Mouse (Mus musculus): ENCODE data around the gene Trappc4. TPM values are rescaled to one million over a fixed set of nuclear protein-coding genes. Genes with fewer than 3 reads are reported as not detected.
A peak's percentile ranks its signal among the peaks of the same experiment; 100 is the strongest.
"Not testable (repeated sequence)": the region's sequence is repeated elsewhere in the genome, so short reads cannot be mapped to it uniquely, and the experiment has no call there.

Trappc4 gene
- total RNA-seq, 2 experiments from 2014 or later = 84.2 to 109 TPM

DNA sequence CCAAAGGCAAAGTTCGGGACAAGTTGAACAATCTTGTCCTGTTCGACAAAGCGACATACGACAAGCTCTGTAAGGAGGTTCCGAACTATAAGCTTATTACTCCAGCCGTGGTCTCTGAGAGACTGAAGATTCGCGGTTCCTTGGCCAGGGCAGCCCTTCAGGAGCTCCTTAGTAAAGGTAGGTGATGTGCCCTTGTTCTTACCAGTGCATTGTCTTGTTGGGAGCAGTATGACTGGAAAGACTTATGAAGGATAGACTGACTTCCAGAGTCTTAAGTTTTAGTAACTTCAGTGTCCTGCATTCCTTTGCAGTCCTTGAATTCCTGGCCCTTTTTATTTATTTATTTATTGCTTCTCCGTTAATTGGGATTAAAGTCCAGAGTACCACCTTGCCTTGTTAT is 1.3 kb upstream of the Trappc4 start:
- not testable (repeated sequence) for DNase-seq (ENCODE audit: low spot score in 2 of 2)

DNA sequence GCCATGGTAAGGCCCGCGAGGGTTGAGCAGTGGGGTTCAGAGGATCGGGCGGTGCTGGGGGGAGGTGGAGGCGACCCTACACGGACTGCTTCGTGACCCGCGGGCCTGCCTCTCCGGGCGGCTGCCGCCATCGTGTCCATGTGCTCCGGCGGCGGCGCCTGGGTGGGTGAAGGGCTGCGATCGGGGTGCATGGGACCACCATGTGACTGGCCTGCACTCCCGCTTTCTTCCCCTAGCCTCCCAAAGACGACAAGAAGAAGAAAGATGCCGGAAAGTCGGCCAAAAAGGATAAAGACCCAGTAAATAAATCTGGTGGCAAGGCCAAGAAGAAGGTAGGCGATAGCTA is 325 bp upstream of the Trappc4 start:
- no peak for DNase-seq (ENCODE audit: low spot score in 2 of 2)

DNA sequence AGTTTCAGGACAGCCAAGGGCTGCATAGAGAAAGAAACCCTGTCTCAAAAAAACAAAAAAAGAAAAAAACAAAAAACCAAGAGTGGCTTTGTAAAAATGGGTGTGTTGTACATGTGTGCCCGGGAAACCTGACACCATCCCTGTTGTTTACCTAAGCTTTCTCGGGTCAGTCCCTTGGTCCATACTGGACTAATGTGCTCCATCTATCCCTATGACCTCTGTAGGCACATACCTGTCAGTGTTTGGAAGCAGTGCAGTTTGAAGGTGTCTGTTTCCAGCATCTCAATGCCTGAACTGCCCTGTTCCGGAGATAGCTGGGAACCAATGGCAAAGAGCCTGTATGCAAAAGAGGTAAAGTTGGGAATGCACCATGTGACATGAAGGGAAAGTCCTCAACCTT is 2.4 kb downstream of the Trappc4 start:
- no peak for DNase-seq (ENCODE audit: low spot score in 2 of 2)

- DNase-seq (ENCODE audit: low spot score in 2 of 2) = no peak
Observed at GRCm38 (mm10) chr9:44401081-44401480, 6.3 kb downstream of the Trappc4 start.

DNA sequence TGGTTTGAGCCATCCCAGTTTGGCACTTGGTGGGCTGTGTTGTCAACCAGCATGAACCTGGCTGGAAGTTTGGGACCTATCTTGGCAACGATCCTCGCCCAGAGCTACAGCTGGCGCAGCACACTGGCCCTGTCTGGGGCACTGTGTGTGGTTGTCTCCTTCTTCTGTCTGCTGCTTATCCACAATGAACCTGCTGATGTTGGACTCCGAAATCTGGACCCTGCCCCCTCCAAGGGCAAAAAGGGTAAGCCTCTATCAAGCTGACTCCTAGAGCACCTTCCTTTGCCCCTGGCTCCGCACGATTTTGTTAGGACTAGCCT is 7.6 kb downstream of the Trappc4 start:
- no peak for DNase-seq (ENCODE audit: low spot score in 2 of 2)

GRCm38 (mm10) chr9:44399114-44399794 is 8.1 kb downstream of the Trappc4 start:
- DNase-seq (ENCODE audit: low spot score in 2 of 2) = no peak

GRCm38 (mm10) chr9:44398551-44398950 is 8.8 kb downstream of the Trappc4 start:
- DNase-seq (ENCODE audit: low spot score in 2 of 2) = no peak

DNA sequence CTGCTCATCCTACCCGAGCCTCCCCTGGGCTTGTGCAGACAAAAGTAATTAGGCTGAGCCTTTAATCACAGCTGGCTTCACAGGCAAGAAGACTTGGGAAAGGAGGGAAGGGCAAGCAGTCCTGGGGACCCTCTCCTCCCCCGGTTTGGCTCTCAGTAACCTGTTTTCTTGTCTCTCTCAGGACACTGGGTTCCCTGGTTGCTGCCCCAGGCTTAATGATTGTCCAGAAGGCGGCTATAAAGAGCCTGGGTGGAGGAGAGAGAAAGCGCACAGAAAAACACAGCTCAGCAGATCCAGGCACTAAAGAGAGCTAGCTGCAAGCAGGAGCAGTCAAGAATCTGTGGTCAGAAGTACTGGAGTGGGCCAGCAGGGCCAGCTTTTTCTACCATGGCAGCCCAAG is 9.3 kb downstream of the Trappc4 start:
- DNase-seq (ENCODE audit: low spot score in 2 of 2) = no peak

- DNase-seq (ENCODE audit: low spot score in 2 of 2) = peak; percentile 84 to 87
Observed at GRCm38 (mm10) chr9:44396684-44397411, 10.6 kb downstream of the Trappc4 start, which contains the start of gene Slc37a4. Slc37a4 (plus strand) TSS chr9:44396852.

DNA sequence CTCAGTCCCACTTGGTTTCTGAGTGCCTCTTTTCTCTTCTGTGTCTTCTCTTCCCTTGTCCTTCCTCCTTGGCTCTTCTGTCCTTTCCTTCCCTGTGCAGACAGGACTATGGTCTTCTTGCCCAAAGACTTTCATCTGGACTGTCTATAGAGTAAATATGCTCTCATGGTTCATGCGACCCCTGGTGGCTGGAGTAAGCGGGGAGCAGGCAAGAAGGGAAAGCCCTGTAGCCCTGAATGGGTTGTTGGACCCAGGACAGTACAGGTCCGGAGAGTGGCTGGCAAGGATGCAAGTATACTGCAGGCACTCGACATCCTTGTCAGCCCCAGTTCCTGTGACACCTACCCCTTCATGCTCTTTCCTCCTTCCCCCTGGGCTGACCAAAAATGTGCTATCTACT is 15.9 kb downstream of the Trappc4 start:
- DNase-seq (ENCODE audit: low spot score in 2 of 2) = peak; percentile 74 to 79

DNA sequence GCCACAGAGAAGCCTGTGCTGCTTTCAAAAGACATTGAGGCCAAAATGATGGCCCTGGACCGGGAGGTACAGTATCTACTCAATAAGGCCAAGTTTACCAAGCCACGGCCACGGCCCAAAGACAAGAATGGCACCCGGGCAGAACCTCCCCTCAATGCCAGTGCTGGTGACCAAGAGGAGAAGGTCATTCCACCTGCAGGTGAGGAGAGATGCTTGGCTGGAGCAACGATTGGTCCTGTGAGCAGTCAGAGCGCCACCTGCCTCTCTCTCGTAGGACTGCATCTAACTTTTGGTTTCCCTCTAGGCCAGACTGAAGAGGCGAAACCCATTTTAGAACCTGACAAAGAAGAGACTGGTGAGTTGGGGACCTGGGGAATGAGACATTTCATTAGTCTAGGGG is 18.1 kb downstream of the Trappc4 start:
- DNase-seq (ENCODE audit: low spot score in 2 of 2) = peak; percentile 47 to 57

DNA sequence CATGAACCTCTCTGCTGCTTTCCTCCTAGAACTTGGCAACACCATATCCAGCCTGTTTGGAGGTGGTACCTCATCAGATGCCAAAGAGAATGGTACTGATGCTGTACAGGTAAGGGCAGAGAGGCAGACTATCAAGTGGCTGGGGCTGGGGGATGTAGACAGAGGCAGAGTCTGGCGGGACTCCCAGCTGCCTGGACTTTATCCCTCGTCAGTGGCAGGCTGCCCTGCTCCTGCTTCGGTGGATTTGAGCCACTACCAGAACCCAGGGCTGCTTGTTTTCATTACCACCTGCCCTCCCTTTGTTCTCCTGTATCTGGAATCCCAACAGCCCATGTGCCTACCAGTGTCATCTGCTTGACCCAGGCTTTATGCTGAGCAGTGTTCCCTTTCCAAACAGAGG is 20.2 kb downstream of the Trappc4 start:
- DNase-seq (ENCODE audit: low spot score in 2 of 2) = no peak

DNA sequence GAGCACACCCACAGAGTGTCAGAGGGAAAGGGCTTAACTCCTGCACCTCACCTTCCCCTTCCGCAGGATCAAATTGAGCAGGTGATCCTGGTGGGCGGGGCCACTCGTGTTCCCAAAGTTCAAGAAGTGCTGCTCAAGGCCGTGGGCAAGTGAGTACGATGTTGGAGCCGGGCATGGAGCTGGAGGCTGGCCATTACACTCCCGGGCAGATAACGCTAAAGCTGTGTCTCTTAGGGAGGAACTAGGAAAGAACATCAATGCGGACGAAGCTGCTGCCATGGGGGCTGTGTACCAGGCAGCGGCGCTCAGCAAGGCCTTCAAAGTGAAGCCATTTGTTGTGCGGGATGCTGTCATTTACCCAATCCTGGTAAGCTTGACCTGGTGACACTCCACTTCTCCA is 22.8 kb downstream of the Trappc4 start:
- DNase-seq (ENCODE audit: low spot score in 2 of 2) = no peak

GRCm38 (mm10) chr9:44379862-44380261 is 27.5 kb downstream of the Trappc4 start:
- DNase-seq (ENCODE audit: low spot score in 2 of 2) = no peak

GRCm38 (mm10) chr9:44379054-44379834 is 28.2 kb downstream of the Trappc4 start, which contains the start of gene Hyou1:
Hyou1 (plus strand) TSS chr9:44379490.
- peak; percentile 99 for DNase-seq (ENCODE audit: low spot score in 2 of 2)

GRCm38 (mm10) chr9:44378153-44378730 is 29.2 kb downstream of the Trappc4 start:
- no peak for DNase-seq (ENCODE audit: low spot score in 2 of 2)

- DNase-seq (ENCODE audit: low spot score in 2 of 2) = not testable (repeated sequence)
Observed at GRCm38 (mm10) chr9:44377335-44377734, 30.1 kb downstream of the Trappc4 start.

DNA sequence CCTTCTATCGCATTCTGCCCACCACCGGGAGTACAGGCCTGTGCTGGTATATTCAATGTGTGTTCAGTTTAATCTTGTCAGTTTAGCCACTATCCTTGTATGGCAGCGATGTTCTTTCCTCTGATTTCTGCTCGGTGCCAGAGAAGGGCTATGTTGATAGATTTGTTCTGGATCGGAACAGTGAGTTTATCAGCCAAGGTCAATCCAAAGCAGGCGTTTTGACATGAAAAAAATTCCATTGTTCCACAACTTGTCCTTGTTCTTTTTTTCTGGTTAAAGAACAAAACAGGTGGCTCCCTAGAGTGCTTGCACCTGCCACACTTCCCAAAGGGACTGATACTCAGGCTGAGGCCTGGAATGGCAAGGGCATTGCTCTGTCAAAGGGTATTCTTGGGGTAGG is 31.3 kb downstream of the Trappc4 start:
- no peak for DNase-seq (ENCODE audit: low spot score in 2 of 2)

- no peak for DNase-seq (ENCODE audit: low spot score in 2 of 2)
Observed at GRCm38 (mm10) chr9:44373386-44373785, 34.0 kb downstream of the Trappc4 start.

DNA sequence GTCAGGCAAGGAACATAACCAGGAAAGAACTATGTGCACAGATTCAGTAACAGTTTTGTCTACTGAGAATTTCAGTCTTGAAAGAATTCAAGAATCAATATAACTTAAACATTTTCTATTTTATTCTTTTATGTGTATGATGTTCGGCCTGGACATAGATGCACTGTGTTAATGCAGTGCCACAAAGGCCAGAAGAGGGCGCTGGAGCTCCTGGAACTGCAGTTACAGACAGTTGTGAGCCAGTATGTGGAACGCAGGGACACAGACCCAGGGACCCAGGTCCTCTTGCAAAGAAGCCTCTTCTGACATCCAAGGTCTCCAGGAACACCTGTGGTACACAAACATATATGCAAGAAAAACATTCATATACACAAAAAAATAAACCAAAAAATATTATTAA is 42.9 kb downstream of the Trappc4 start:
- no peak for DNase-seq (ENCODE audit: low spot score in 2 of 2)

GRCm38 (mm10) chr9:44361931-44362330 is 45.5 kb downstream of the Trappc4 start:
- not testable (repeated sequence) for DNase-seq (ENCODE audit: low spot score in 2 of 2)
